Mouse (Mus musculus) CH12.LX (cell line): ENCODE measurements around the gene Tpp2. TPM values are rescaled to one million over a fixed set of nuclear protein-coding genes. Genes with fewer than 3 reads are reported as not detected.

ENCODE experiments used
- DNase-seq: peaks from one replicate; pipeline ENCODE4 v3.0.0-alpha.2; 2013; ENCODE audit errors: extremely low read depth
- H3K27ac ChIP-seq: 2 replicates; pipeline ENCODE4 v1.5.1; 2012; ENCODE audit warnings: low read depth, mild to moderate bottlenecking, control low read depth, moderate library complexity; ENCODE audit not compliant: insufficient read depth
- H3K27me3 ChIP-seq: replicated peaks from 2 replicates; pipeline ENCODE3; 2012; ENCODE audit warnings: inconsistent platforms
- H3K36me3 ChIP-seq, 2 experiments: replicated peaks in 1 of 2; 2 replicates each; pipeline versions ENCODE3 to v1.6.1; 2012; ENCODE audit warnings: inconsistent platforms in 1 of 2, low read length in 1 of 2, mild to moderate bottlenecking in 1 of 2, mixed read lengths in 1 of 2, moderate library complexity in 1 of 2; ENCODE audit not compliant: control insufficient read depth in 1 of 2, insufficient read depth in 1 of 2
- H3K4me1 ChIP-seq, 2 experiments: 2 replicates each; pipeline ENCODE4 v1.6.1; 2012; ENCODE audit warnings: inconsistent platforms in 1 of 2, moderate library complexity in 1 of 2; ENCODE audit not compliant: insufficient read depth in 2 of 2, control insufficient read depth in 1 of 2
- H3K4me2 ChIP-seq: 2 replicates; pipeline ENCODE4 v1.6.1; 2012; ENCODE audit warnings: low read depth, mild to moderate bottlenecking, control low read depth; ENCODE audit not compliant: poor library complexity, insufficient read depth, severe bottlenecking
- H3K4me3 ChIP-seq, 3 experiments: fragments of 150-350 bp in 1 of 3; sonication (generic) in 1 of 3; replicated peaks in 1 of 3; 2 replicates each; pipeline versions ENCODE3 to v1.5.1; 2011 to 2012; ENCODE audit warnings: low read depth in 2 of 3, low read length in 2 of 3, mild to moderate bottlenecking in 2 of 3, moderate library complexity in 2 of 3, control low read depth in 1 of 3, improper control_type of control experiment in 1 of 3, inconsistent platforms in 1 of 3, mixed read lengths in 1 of 3; ENCODE audit not compliant: poor library complexity in 1 of 3
- H3K79me2 ChIP-seq: replicated peaks from 2 replicates; pipeline ENCODE4 v1.6.1; 2012; ENCODE audit warnings: mild to moderate bottlenecking, moderate library complexity; ENCODE audit not compliant: control insufficient read depth, poor library complexity, insufficient read depth, severe bottlenecking; ENCODE audit errors: extremely low read depth
- H3K9ac ChIP-seq: 2 replicates; pipeline ENCODE4 v1.6.1; 2012; ENCODE audit warnings: low read depth, mild to moderate bottlenecking, control low read depth, moderate library complexity; ENCODE audit not compliant: insufficient read depth
- H3K9me3 ChIP-seq: replicated peaks from 2 replicates; pipeline ENCODE3; 2012; ENCODE audit warnings: low read length, inconsistent platforms, mixed read lengths
- CTCF ChIP-seq, 2 experiments: IDR thresholded peaks in 1 of 2; conservative IDR thresholded peaks in 1 of 2; 2 replicates each; pipeline ENCODE4 v1.5.1; 2011 to 2012; ENCODE audit warnings: low read depth in 2 of 2, low read length in 2 of 2, improper control_type of control experiment in 1 of 2, inconsistent platforms in 1 of 2, mild to moderate bottlenecking in 1 of 2, moderate library complexity in 1 of 2
- EP300 ChIP-seq: IDR thresholded peaks from 2 replicates; pipeline ENCODE4 v1.6.1; 2011; ENCODE audit warnings: low read length, improper control_type of control experiment
- GABPA ChIP-seq: IDR thresholded peaks from 2 replicates; pipeline ENCODE4 v1.6.1; 2012; ENCODE audit warnings: low read depth, low read length, improper control_type of control experiment, inconsistent platforms; ENCODE audit not compliant: insufficient replicate concordance
- IRF4 ChIP-seq: IDR thresholded peaks from 2 replicates; pipeline ENCODE4 v1.6.1; 2014; ENCODE audit warnings: low read depth, mild to moderate bottlenecking, inconsistent platforms, low read length, improper control_type of control experiment
- MAX ChIP-seq: IDR thresholded peaks from 2 replicates; pipeline ENCODE4 v1.6.1; 2011; ENCODE audit warnings: low read length, improper control_type of control experiment
- MXI1 ChIP-seq: IDR thresholded peaks from 2 replicates; pipeline ENCODE4 v1.6.1; 2011; ENCODE audit warnings: mild to moderate bottlenecking, low read depth, low read length, improper control_type of control experiment
- MYC ChIP-seq: IDR thresholded peaks from 2 replicates; pipeline ENCODE4 v1.6.1; 2011; ENCODE audit warnings: low read depth, mild to moderate bottlenecking, improper control_type of control experiment, low read length
- PAX5 ChIP-seq: IDR thresholded peaks from 2 replicates; pipeline ENCODE4 v1.6.1; 2012; ENCODE audit warnings: low read length, inconsistent platforms, mixed read lengths
- RAD21 ChIP-seq: IDR thresholded peaks from 2 replicates; pipeline ENCODE4 v1.6.1; 2011; ENCODE audit warnings: low read depth, mild to moderate bottlenecking, low read length, improper control_type of control experiment, moderate library complexity
- SMC3 ChIP-seq: IDR thresholded peaks from 2 replicates; pipeline ENCODE4 v1.6.1; 2011; ENCODE audit warnings: low read depth, low read length, improper control_type of control experiment
- TBP ChIP-seq: conservative IDR thresholded peaks from 2 replicates; pipeline ENCODE4 v1.6.1; 2011; ENCODE audit warnings: low read depth, low read length, improper control_type of control experiment
- ZC3H11A ChIP-seq: IDR thresholded peaks from 2 replicates; pipeline ENCODE4 v1.6.1; 2012; ENCODE audit warnings: low read depth, mild to moderate bottlenecking, inconsistent platforms, low read length, improper control_type of control experiment
- ZKSCAN1 ChIP-seq: IDR thresholded peaks from 2 replicates; pipeline ENCODE4 v1.6.1; 2012; ENCODE audit warnings: low read depth, inconsistent platforms, low read length, improper control_type of control experiment, borderline replicate concordance
- dilution Hi-C: fragments of 300-500 bp; cut with MboI; formaldehyde crosslinking; loops from 2 replicates; pipeline ENCODE4 v1.14.3; 2020; ENCODE audit warnings: low sequenced_read_pairs; ENCODE audit not compliant: extremely low pct_unique_long_range_greater_than_20kb, extremely low pct_ligation_motif_present
- in situ Hi-C: fragments of 300-500 bp; cut with MboI; formaldehyde crosslinking; loops from 3 replicates; pipeline ENCODE4 v1.14.3; 2019; ENCODE audit warnings: low sequenced_read_pairs, low pct_ligation_motif_present, low pct_unique_long_range_greater_than_20kb, mixed read lengths
- polyA plus RNA-seq: library from polyadenylated mRNA; unstranded; fragments of >175 nt; gene quantifications from 2 replicates; pipeline ENCODE4 v1.2.1, GENCODE M21; 2012; ENCODE audit warnings: low read depth; ENCODE audit not compliant: insufficient read length
- total RNA-seq, 2 experiments: library from RNA; depleted of rRNA; stranded (reverse); fragments of 300-350 nt in 1 of 2; fragments of >200 nt in 1 of 2; gene quantifications; 2 replicates each; pipeline ENCODE4 v1.2.3; 2012 to 2014

Tpp2 gene
- total and polyA plus RNA-seq, 3 experiments, result 35.4 to 52.5 (median 50.4) TPM

DNA sequence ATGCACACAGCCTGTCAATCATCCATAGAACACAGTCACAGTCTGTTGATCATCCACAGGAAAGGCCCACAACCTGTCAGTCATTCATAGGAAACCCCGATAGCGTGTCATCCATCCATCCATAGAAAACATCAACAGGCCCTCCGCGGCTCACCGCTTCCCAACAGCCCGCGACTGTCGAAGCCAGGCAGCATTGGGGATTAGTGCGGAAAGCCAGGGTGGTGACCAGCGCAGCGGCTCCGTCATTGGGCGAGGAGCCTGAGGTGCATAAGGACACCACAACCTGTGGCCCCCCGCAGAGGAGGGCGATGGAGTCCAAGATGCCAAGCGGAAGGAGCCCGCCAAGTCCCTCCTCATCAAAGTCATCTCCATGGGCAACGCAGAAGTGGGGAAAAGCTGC lies 35.5 kb upstream of the Tpp2 start:
- DNase-seq, result no peak
- dilution Hi-C loops (no loop called here), in situ Hi-C loops (no loop called here)
- no peaks in the 10 kb centered on the region for H3K27me3 ChIP-seq
- no peak overlapping the region for H3K4me3 ChIP-seq
- H3K9ac ChIP-seq, result no peak overlapping the region
- H3K9me3 ChIP-seq, result no peaks in the 10 kb centered on the region
- peaks cover 0 to 20% of the 10 kb centered on the region in 2 experiments; a peak in 2 of 4 replicates for H3K4me1 ChIP-seq
- no peak overlapping the region for H3K4me2 ChIP-seq
- no peaks in the 10 kb centered on the region for H3K36me3 ChIP-seq
- no peak overlapping the region for H3K27ac ChIP-seq
- no peak for TF ChIP-seq EP300
- no peak for TF ChIP-seq TBP
- H3K79me2 ChIP-seq, result no peaks in the 10 kb centered on the region

DNA sequence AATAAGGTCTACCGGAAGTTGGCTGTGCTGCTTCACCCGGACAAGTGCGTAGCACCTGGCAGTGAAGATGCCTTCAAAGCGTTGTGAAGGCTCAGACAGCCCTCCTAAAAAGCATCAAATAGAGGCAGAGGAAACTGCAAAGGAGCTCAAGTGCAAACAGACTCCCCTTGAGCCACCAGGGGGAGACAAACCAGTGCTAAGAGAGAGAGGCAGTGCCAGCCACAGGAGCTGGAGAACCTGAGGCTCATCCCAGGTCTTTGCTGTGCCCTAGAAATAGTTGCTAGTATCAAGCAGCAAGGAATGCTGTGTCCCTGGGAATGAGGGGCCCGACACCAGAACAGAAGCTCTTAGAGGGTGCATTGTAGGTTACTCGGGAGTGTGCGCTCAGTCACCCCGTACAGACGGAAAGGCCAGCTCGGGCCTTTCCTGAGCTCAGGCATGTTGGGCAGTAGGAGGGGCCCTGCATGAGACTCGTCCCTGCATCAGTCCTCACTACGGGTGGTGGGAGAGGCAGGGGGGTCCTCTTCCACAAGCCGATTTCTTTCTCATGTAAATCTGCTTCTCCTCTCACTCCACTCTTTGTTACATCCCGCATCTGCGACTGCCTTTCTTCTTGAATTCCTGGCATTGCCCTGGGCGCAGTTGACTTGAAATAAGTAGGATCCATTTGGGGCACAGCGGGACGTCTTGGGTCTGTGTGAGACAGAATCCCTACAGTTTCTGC lies 34.3 kb upstream of the Tpp2 start:
- dilution Hi-C loops, result no loop called here
- no peak overlapping the region for H3K4me3 ChIP-seq
- peak; percentile 72 for DNase-seq
- H3K4me1 ChIP-seq, result peaks cover 0 to 22% of the 10 kb centered on the region in 2 experiments; a peak in 2 of 4 replicates
- in situ Hi-C loops, result no loop called here
- H3K27me3 ChIP-seq, result no peaks in the 10 kb centered on the region
- H3K9ac ChIP-seq, result no peak overlapping the region
- H3K27ac ChIP-seq, result no peak overlapping the region
- no peaks in the 10 kb centered on the region for H3K9me3 ChIP-seq
- H3K79me2 ChIP-seq, result no peaks in the 10 kb centered on the region
- H3K4me2 ChIP-seq, result no peak overlapping the region
- H3K36me3 ChIP-seq, result no peaks in the 10 kb centered on the region
- TF ChIP-seq ZKSCAN1 (no peak), ZC3H11A (peak; percentile 30; the same call in 1 of the 2 replicates), SMC3 (peak; percentile 85), IRF4 (0 out of 2 replicates have a peak, but pooled peaks have one; percentile 8), MYC (no peak), RAD21 (peak; percentile 68), CTCF (conservative IDR thresholded peaks at IDR 0.05 in 1 of 2, IDR thresholded peaks at IDR 0.05 in 1 of 2; ENCODE audit: low read depth in 2 of 2, low read length in 2 of 2) (peak; percentile 74 to 83), PAX5 (no peak)

DNA sequence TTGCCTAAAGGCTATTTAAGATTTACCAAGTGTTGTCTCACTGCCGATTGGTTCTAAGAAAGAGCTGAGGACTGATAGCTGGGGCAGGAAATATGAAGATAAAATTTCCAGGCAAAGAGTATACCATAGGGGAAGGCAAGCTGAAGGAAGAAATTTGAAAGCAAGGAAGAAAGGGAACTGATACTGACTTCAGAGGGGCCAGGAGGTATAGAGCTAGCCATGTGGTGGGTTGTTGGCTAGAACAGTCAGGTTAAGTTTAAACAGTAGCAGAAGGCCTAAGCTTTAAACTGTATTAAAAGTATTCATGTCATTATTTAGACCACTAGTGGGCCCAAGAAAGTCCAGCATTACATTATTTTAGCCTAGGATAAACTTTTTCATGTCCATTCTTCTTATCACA lies 31.0 kb upstream of the Tpp2 start:
- Histone ChIP-seq H3K9ac (no peak overlapping the region; the same call in 1 of the 2 replicates), H3K79me2 (no peaks in the 10 kb centered on the region)
- peak; percentile 77 for TF ChIP-seq IRF4
- peak; percentile 43; the same call in 1 of the 2 replicates for TF ChIP-seq MYC
- no peak for TF ChIP-seq MXI1
- TF ChIP-seq GABPA, result no peak
- peak; percentile 19; the same call in 1 of the 2 replicates for TF ChIP-seq MAX
- peak; percentile 64; the same call in 1 of the 2 replicates for TF ChIP-seq EP300
- TF ChIP-seq, all 38 proteins: peak for 4
- Histone ChIP-seq H3K27ac (no peak overlapping the region), H3K9me3 (no peaks in the 10 kb centered on the region), H3K4me2 (peak overlapping the region; percentile 44; the same call in 1 of the 2 replicates), H3K4me1 (peaks cover 0 to 22% of the 10 kb centered on the region in 2 experiments; a peak in 2 of 4 replicates), H3K36me3 (no peaks in the 10 kb centered on the region), H3K27me3 (no peaks in the 10 kb centered on the region), H3K4me3 (no peak overlapping the region)
- in situ Hi-C loops, result loop anchor here (5.0 kb wide), 1 partner anchor 160 kb away; the partner anchor contains the start of gene Gm8251
- dilution Hi-C loops, result no loop called here
- no peak for DNase-seq
